19 mouse cellular contexts compared by ENCODE assay signal in genomic region chr14:48502573-48502972, GRCm38 (mm10).
"Had no signal": no experiment of that assay in that cellular context is flagged by ENCODE, and none has a peak within 500 bp of the region (broad histone marks: within the 10 kb centered on the region; RNA-seq: fewer than 3 reads in every experiment).

No protein-coding gene starts in this region.

- DNase-seq: kidney, adult 18-20 months; kidney, adult 9 months; kidney, postnatal 14 days; kidney, postnatal 4 days; liver, postnatal 0 days; lung, embryonic 14.5 days; right cerebral cortex, adult 18-20 months; right cerebral cortex, postnatal 14 days; right cerebral cortex, postnatal 4 days; thymus, adult 18-20 months; thymus, postnatal 36 days had no signal

- H3K36me3 ChIP-seq: stomach, embryonic 15.5 days had no signal

- H3K27me3 ChIP-seq: limb, embryonic 15.5 days; stomach, embryonic 15.5 days had no signal

- H3K27ac ChIP-seq: limb, embryonic 15.5 days; liver, embryonic 14.5 days; macrophage; neural tube, embryonic 12.5 days; stomach, embryonic 15.5 days had no signal

- H3K4me2 ChIP-seq: limb, embryonic 15.5 days; liver, embryonic 11.5 days; lung, embryonic 14.5 days; neural tube, embryonic 12.5 days; stomach, embryonic 15.5 days had no signal

- H3K4me1 ChIP-seq: limb, embryonic 15.5 days; stomach, embryonic 15.5 days had no signal

- ATAC-seq: intestine, embryonic 16.5 days; liver, postnatal 0 days; lung, postnatal 0 days had no signal

- H3K9ac ChIP-seq: limb, embryonic 15.5 days; liver, embryonic 14.5 days; liver, postnatal 0 days; lung, embryonic 14.5 days; neural tube, embryonic 12.5 days; stomach, embryonic 15.5 days had no signal

- H3K4me3 ChIP-seq: limb, embryonic 15.5 days; neural tube, embryonic 12.5 days; stomach, embryonic 15.5 days had no signal

- H3K9me3 ChIP-seq: limb, embryonic 15.5 days; neural tube, embryonic 12.5 days; stomach, embryonic 15.5 days had no signal
